16 mouse cellular contexts compared by ENCODE assay signal in genomic region chr6:35033341-35033740, GRCm38 (mm10).
"Had no signal": no experiment of that assay in that cellular context is flagged by ENCODE, and none has a peak within 500 bp of the region (broad histone marks: within the 10 kb centered on the region; RNA-seq: fewer than 3 reads in every experiment).

No protein-coding gene starts in this region.

- H3K36me3 ChIP-seq: neural tube, embryonic 15.5 days; stomach, embryonic 15.5 days had no signal

- H3K4me3 ChIP-seq: neural tube, embryonic 13.5 days; neural tube, embryonic 15.5 days; stomach, embryonic 15.5 days had no signal

- H3K4me1 ChIP-seq: neural tube, embryonic 13.5 days; neural tube, embryonic 15.5 days; stomach, embryonic 15.5 days had no signal

- H3K4me2 ChIP-seq: neural tube, embryonic 13.5 days; neural tube, embryonic 15.5 days; stomach, embryonic 15.5 days had no signal

- H3K27ac ChIP-seq: neural tube, embryonic 13.5 days; neural tube, embryonic 15.5 days; stomach, embryonic 15.5 days; stomach, postnatal 0 days had no signal

- H3K9ac ChIP-seq: neural tube, embryonic 13.5 days; neural tube, embryonic 15.5 days; stomach, embryonic 15.5 days had no signal

- H3K27me3 ChIP-seq: neural tube, embryonic 13.5 days; neural tube, embryonic 15.5 days; stomach, embryonic 15.5 days had no signal

- DNase-seq: retina, postnatal 1 day; right cerebral cortex, adult 18-20 months; right cerebral cortex, postnatal 14 days; right cerebral cortex, postnatal 25 days; right cerebral cortex, postnatal 4 days; spleen, adult 18-20 months; thymus, adult 18-20 months; thymus, adult 2 months; thymus, postnatal 14 days; thymus, postnatal 25 days; thymus, postnatal 36 days; thymus, postnatal 4 days had no signal

- H3K9me3 ChIP-seq: neural tube, embryonic 13.5 days; neural tube, embryonic 15.5 days; stomach, embryonic 15.5 days had no signal
